In genomic region chr11:97738703-97739102, GRCm38 (mm10) we compare ENCODE assay signal across 12 mouse cellular contexts. TPM values are rescaled to one million over a fixed set of nuclear protein-coding genes. Genes with fewer than 3 reads are reported as not detected.
DNase-seq lines count a peak whose midpoint lies in the region; TF ChIP-seq lines count a peak whose summit lies in the region.
"Had no signal": no experiment of that assay in that cellular context is flagged by ENCODE, and none has a peak within 500 bp of the region (broad histone marks: within the 10 kb centered on the region; RNA-seq: fewer than 3 reads in every experiment).

No protein-coding gene starts in this region.

- H3K9ac ChIP-seq in ES-Bruce4 (ENCODE audit: low read depth, poor library complexity, severe bottlenecking) = no peak overlapping the region
- H3K9ac ChIP-seq: heart, embryonic 13.5 days had no signal

- no peak for DNase-seq in kidney, adult 2 months
- no peak for DNase-seq in kidney, adult 11 months
- peak; percentile 37 for DNase-seq in 3T3-L1 (ENCODE audit: low read depth, low spot score)
- no peak for DNase-seq in heart, postnatal 10 days
- no peak for DNase-seq in heart, postnatal 36 days
- DNase-seq in left cerebral cortex, postnatal 14 days (ENCODE audit: low spot score in 2 of 2) = no peak
- DNase-seq: kidney, adult 8-10 months had no signal

- no peaks in the 10 kb centered on the region for H3K36me3 ChIP-seq in kidney, adult 2 months (ENCODE audit: control insufficient read depth, insufficient read depth, low read length)
- no peaks in the 10 kb centered on the region for H3K36me3 ChIP-seq in ES-Bruce4 (ENCODE audit: control insufficient read depth, insufficient read depth, low read length, poor library complexity, severe bottlenecking)

- 68% methylated on average over 6 of the region's 6 CpGs for WGBS in kidney, adult 2 months

- peak; percentile 48 for TF ChIP-seq CTCF in kidney, adult 2 months (conservative IDR thresholded peaks at IDR 0.05; ENCODE audit: insufficient read depth, insufficient read length, low read depth, low read length)
- peak; percentile 68 for TF ChIP-seq CTCF in ES-Bruce4 (IDR thresholded peaks at IDR 0.05; ENCODE audit: low read depth, low read length)
- TF ChIP-seq CTCF in cortical plate, adult 2 months (IDR thresholded peaks at IDR 0.05; ENCODE audit: extremely low read depth, insufficient read depth, low read length) = 0 out of 2 replicates have a peak, but pooled peaks have one; percentile 15

- peaks cover 13% of the 10 kb centered on the region for H3K4me1 ChIP-seq in kidney, adult 2 months (ENCODE audit: control insufficient read depth, insufficient read depth, low read length)
- H3K4me1 ChIP-seq in ES-Bruce4 (ENCODE audit: control insufficient read depth, insufficient read depth, low read length) = peaks cover 3% of the 10 kb centered on the region
- H3K4me1 ChIP-seq in cortical plate, adult 2 months (ENCODE audit: control insufficient read depth, insufficient read depth, low read length) = peaks cover 11% of the 10 kb centered on the region

- TF ChIP-seq EP300 in ES-Bruce4 (IDR thresholded peaks at IDR 0.05; ENCODE audit: insufficient read depth, low read depth, low read length) = no peak

- no peak overlapping the region for H3K27ac ChIP-seq in kidney, adult 2 months (ENCODE audit: insufficient read depth, low read depth, low read length)
- no peak overlapping the region for H3K27ac ChIP-seq in ES-Bruce4 (ENCODE audit: insufficient read depth, low read length)
- H3K27ac ChIP-seq in cortical plate, adult 2 months (ENCODE audit: insufficient read depth, low read length) = no peak overlapping the region
- H3K27ac ChIP-seq: embryonic facial prominence, embryonic 10.5 days; heart, embryonic 13.5 days had no signal

- TF ChIP-seq POLR2A in kidney, adult 2 months (IDR thresholded peaks at IDR 0.05; ENCODE audit: low read depth, low read length) = no peak
- no peak for TF ChIP-seq POLR2A in ES-Bruce4 (IDR thresholded peaks at IDR 0.05; ENCODE audit: insufficient read depth, low read length)
- TF ChIP-seq POLR2A in cortical plate, adult 2 months (IDR thresholded peaks at IDR 0.05; ENCODE audit: extremely low read depth, insufficient read depth, low read length) = no peak

- H3K4me3 ChIP-seq in kidney, adult 2 months (ENCODE audit: insufficient read depth, low read depth, low read length) = no peak overlapping the region
- no peak overlapping the region for H3K4me3 ChIP-seq in ES-Bruce4 (ENCODE audit: low read depth, low read length)
- H3K4me3 ChIP-seq in cortical plate, adult 2 months (ENCODE audit: insufficient read depth, low read length) = no peak overlapping the region
- H3K4me3 ChIP-seq: embryonic facial prominence, embryonic 10.5 days; heart, embryonic 13.5 days had no signal

- intact Hi-C loops in heart, postnatal 10 days (cut with DNase I) = no loop called here
- intact Hi-C loops in heart, postnatal 36 days (cut with DNase I) = no loop called here
- intact Hi-C loops in left cerebral cortex, postnatal 14 days (cut with DNase I) = no loop called here

- H3K27me3 ChIP-seq in kidney, adult 2 months (replicated peaks; ENCODE audit: control insufficient read depth, insufficient read depth, low read length) = no peaks in the 10 kb centered on the region
- H3K27me3 ChIP-seq in ES-Bruce4 (ENCODE audit: control insufficient read depth, insufficient read depth, low read length, poor library complexity, severe bottlenecking) = no peaks in the 10 kb centered on the region
- H3K27me3 ChIP-seq: heart, embryonic 13.5 days had no signal

- no peaks in the 10 kb centered on the region for H3K9me3 ChIP-seq in ES-Bruce4 (replicated peaks; ENCODE audit: control insufficient read depth, insufficient read depth, low read length, poor library complexity, severe bottlenecking)
- H3K9me3 ChIP-seq: embryonic facial prominence, embryonic 10.5 days had no signal

RNA-seq across cellular contexts. Expression of gene Pip4k2b, which starts 5.8 kb away (rescaled TPM):
- 9.2 and 10.6 TPM in 2 replicates for polyA plus RNA-seq in kidney, adult 2 months (2012; rRNA removed)
- polyA plus RNA-seq in ES-Bruce4 (2011; ENCODE audit: insufficient read depth, insufficient read length, low read depth, missing spikeins) = 35.0 and 36.6 TPM in 2 replicates
- 64.7 and 67.2 TPM in 2 replicates for polyA plus RNA-seq in cortical plate, adult 2 months (2012; rRNA removed)
- 10 to 100 TPM; 19.4 to 26.7 TPM for total RNA-seq in heart, postnatal 10 days (2021)
- total RNA-seq in heart, postnatal 36 days (2021) = 10 to 100 TPM; 20.6 to 21.7 TPM
- 100 to 1,000 TPM; 121 to 124 TPM for total RNA-seq in left cerebral cortex, postnatal 14 days (2021)

RNA-seq across cellular contexts. Expression of gene Cwc25, which starts 27.7 kb away (rescaled TPM):
- polyA plus RNA-seq in kidney, adult 2 months (2012; rRNA removed) = 7.1 and 8.5 TPM in 2 replicates
- 14.5 and 16.9 TPM in 2 replicates for polyA plus RNA-seq in ES-Bruce4 (2011; ENCODE audit: insufficient read depth, insufficient read length, low read depth, missing spikeins)
- polyA plus RNA-seq in cortical plate, adult 2 months (2012; rRNA removed) = 16.4 TPM in 2 replicates
- total RNA-seq in heart, postnatal 10 days (2021) = 10 to 100 TPM; 10.8 to 11.8 TPM
- total RNA-seq in heart, postnatal 36 days (2021) = 1 to 10 TPM; 7.5 to 7.9 TPM
- 10 to 100 TPM; 20.3 to 21.3 TPM for total RNA-seq in left cerebral cortex, postnatal 14 days (2021)

RNA-seq across cellular contexts. Expression of gene Psmb3, which starts 35.5 kb away (rescaled TPM):
- 397 and 399 TPM in 2 replicates for polyA plus RNA-seq in kidney, adult 2 months (2012; rRNA removed)
- 296 and 332 TPM in 2 replicates for polyA plus RNA-seq in ES-Bruce4 (2011; ENCODE audit: insufficient read depth, insufficient read length, low read depth, missing spikeins)
- polyA plus RNA-seq in cortical plate, adult 2 months (2012; rRNA removed) = 249 and 256 TPM in 2 replicates
- 100 to 1,000 TPM; 184 to 186 TPM for total RNA-seq in heart, postnatal 10 days (2021)
- total RNA-seq in heart, postnatal 36 days (2021) = 100 to 1,000 TPM; 141 to 151 TPM
- total RNA-seq in left cerebral cortex, postnatal 14 days (2021) = 100 to 1,000 TPM; 133 to 136 TPM

RNA-seq across cellular contexts. Expression of gene 1700001P01Rik, which starts 37.0 kb away (rescaled TPM):
- polyA plus RNA-seq in kidney, adult 2 months (2012; rRNA removed) = not detected in 2 replicates
- polyA plus RNA-seq in ES-Bruce4 (2011; ENCODE audit: insufficient read depth, insufficient read length, low read depth, missing spikeins) = 0.99 TPM in 1 of 2 replicates, not detected in the other
- polyA plus RNA-seq in cortical plate, adult 2 months (2012; rRNA removed) = 0.76 and 1.6 TPM in 2 replicates
- not detected for total RNA-seq in heart, postnatal 10 days (2021)
- not detected for total RNA-seq in heart, postnatal 36 days (2021)
- total RNA-seq in left cerebral cortex, postnatal 14 days (2021) = 1 to 10 TPM in 1 of 2 experiments, not detected in 1; 1.0 TPM
- polyA plus RNA-seq: heart, embryonic 13.5 days; stomach, embryonic 16.5 days had no signal

RNA-seq across cellular contexts. Expression of gene Pcgf2, which starts 38.4 kb away (rescaled TPM):
- polyA plus RNA-seq in kidney, adult 2 months (2012; rRNA removed) = 53.9 and 56.5 TPM in 2 replicates
- 74.6 and 84.0 TPM in 2 replicates for polyA plus RNA-seq in ES-Bruce4 (2011; ENCODE audit: insufficient read depth, insufficient read length, low read depth, missing spikeins)
- 64.1 and 72.2 TPM in 2 replicates for polyA plus RNA-seq in cortical plate, adult 2 months (2012; rRNA removed)
- total RNA-seq in heart, postnatal 10 days (2021) = 10 to 100 TPM; 21.4 to 21.7 TPM
- 1 to 10 TPM; 5.2 to 7.4 TPM for total RNA-seq in heart, postnatal 36 days (2021)
- total RNA-seq in left cerebral cortex, postnatal 14 days (2021) = 10 to 100 TPM; 31.3 to 35.8 TPM

Comparison
In these comparisons a context has a peak if more than half of its experiments do, and no peak if none do; other contexts are left out.
1. CTCF ChIP-seq: peak in every context shown above with its lines; median percentile 68 in ES-Bruce4; 48 in kidney, adult 2 months; 15 in cortical plate, adult 2 months.
2. RNA of gene Pip4k2b, which starts 5.8 kb away (total RNA-seq): 121 to 124 TPM in left cerebral cortex, postnatal 14 days; 19.4 to 26.7 TPM in heart, postnatal 10 days and 20.6 to 21.7 TPM in heart, postnatal 36 days; every median in the first group is over 4 times any median in the second.